Mouse (Mus musculus): ENCODE results near the gene Kif16b.

- no peak for TF ChIP-seq CTCF (IDR thresholded peaks at IDR 0.05)
- TF ChIP-seq EP300 (IDR thresholded peaks at IDR 0.05), result no peak
These were observed 68.5 kb downstream of the Kif16b start for GRCm38 (mm10) chr2:142832617-142833422.

Measured in lung, postnatal 0 days (tissue).